8 mouse cellular contexts compared by ENCODE assay signal in the genomic region with DNA sequence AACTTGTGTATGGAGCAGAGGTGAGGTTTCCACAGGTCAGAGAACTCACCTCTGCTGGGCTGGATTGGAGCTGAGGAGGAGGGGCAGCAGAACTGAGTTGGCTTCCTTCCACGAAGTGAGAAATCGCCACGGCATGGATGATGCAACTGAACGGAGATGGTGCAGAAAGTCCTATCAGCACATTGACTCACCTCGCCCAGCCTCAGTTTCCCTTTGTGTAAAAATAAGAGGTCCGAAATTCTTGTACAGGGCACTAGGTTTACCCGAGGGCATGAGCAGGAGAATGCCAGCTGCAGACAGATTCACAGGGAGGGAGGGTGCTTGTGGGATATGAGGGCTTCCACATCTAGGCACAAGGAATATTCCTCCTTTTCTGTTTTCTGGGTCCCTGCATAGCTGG.
DNase-seq lines count a peak whose midpoint lies in the region; ATAC-seq lines count a peak whose summit lies in the region.

No protein-coding gene starts in this region.

- WGBS in neural tube, embryonic 11.5 days = 60% methylated on average over 7 of the region's 7 CpGs
- 60% methylated on average over 7 of the region's 7 CpGs for WGBS in limb, embryonic 10.5 days
- 41% methylated on average over 7 of the region's 7 CpGs for WGBS in stomach, embryonic 15.5 days

- H3K27ac ChIP-seq in neural tube, embryonic 11.5 days (ENCODE audit: low read depth, low read length) = no peak overlapping the region
- H3K27ac ChIP-seq in limb, embryonic 10.5 days = peak overlapping the region; percentile 87; the same call in 1 of the 2 replicates
- peak overlapping the region; percentile 96; the same call in 1 of the 2 replicates for H3K27ac ChIP-seq in stomach, embryonic 15.5 days

- ATAC-seq in neural tube, embryonic 11.5 days (ENCODE audit: insufficient read depth, low FRiP score, low TSS enrichment) = peak; percentile 37
- no peak for ATAC-seq in stomach, embryonic 15.5 days (ENCODE audit: insufficient read depth, low FRiP score, low read depth)

- peak overlapping the region; percentile 83; the same call in 1 of the 2 replicates for H3K4me2 ChIP-seq in neural tube, embryonic 11.5 days (ENCODE audit: low read depth)
- no peak overlapping the region for H3K4me2 ChIP-seq in stomach, embryonic 15.5 days

- H3K4me3 ChIP-seq in neural tube, embryonic 11.5 days (ENCODE audit: low read depth, low read length) = no peak overlapping the region
- no peak overlapping the region for H3K4me3 ChIP-seq in limb, embryonic 10.5 days
- H3K4me3 ChIP-seq in stomach, embryonic 15.5 days (replicated peaks) = no peak overlapping the region

- no peak overlapping the region for H3K9ac ChIP-seq in neural tube, embryonic 11.5 days (ENCODE audit: low read length)
- H3K9ac ChIP-seq in stomach, embryonic 15.5 days = no peak overlapping the region

- no peaks in the 10 kb centered on the region for H3K9me3 ChIP-seq in neural tube, embryonic 11.5 days (ENCODE audit: control insufficient read depth, low read length)
- no peaks in the 10 kb centered on the region for H3K9me3 ChIP-seq in limb, embryonic 10.5 days (replicated peaks)
- H3K9me3 ChIP-seq in stomach, embryonic 15.5 days = no peaks in the 10 kb centered on the region

- peak; percentile 32 for DNase-seq in adrenal gland, adult 2 months
- no peak for DNase-seq in adrenal gland, postnatal 4 days (ENCODE audit: low spot score in 2 of 2)
- DNase-seq in neural tube, embryonic 11.5 days (ENCODE audit: low spot score) = no peak
- DNase-seq in neural tube, embryonic 10.5 days (ENCODE audit: extremely low spot score, low spot score) = no peak
- DNase-seq in limb, embryonic 10.5 days (ENCODE audit: low spot score) = no peak
- no peak for DNase-seq in frontal cortex, postnatal 25 days (ENCODE audit: low spot score in 2 of 2)
- DNase-seq in layer of hippocampus, postnatal 36 days = no peak

- H3K36me3 ChIP-seq in neural tube, embryonic 11.5 days (ENCODE audit: control insufficient read depth, insufficient read depth, low read length) = no peaks in the 10 kb centered on the region
- no peaks in the 10 kb centered on the region for H3K36me3 ChIP-seq in limb, embryonic 10.5 days
- no peaks in the 10 kb centered on the region for H3K36me3 ChIP-seq in stomach, embryonic 15.5 days

- peaks cover 7% of the 10 kb centered on the region for H3K4me1 ChIP-seq in neural tube, embryonic 11.5 days (ENCODE audit: control insufficient read depth, insufficient read depth, low read length)
- H3K4me1 ChIP-seq in limb, embryonic 10.5 days = peaks cover 23% of the 10 kb centered on the region
- H3K4me1 ChIP-seq in stomach, embryonic 15.5 days = peaks cover 10% of the 10 kb centered on the region

- peaks cover 7% of the 10 kb centered on the region for H3K27me3 ChIP-seq in neural tube, embryonic 11.5 days (ENCODE audit: control insufficient read depth, insufficient read depth, low read length)
- peaks cover 46% of the 10 kb centered on the region for H3K27me3 ChIP-seq in limb, embryonic 10.5 days (ENCODE audit: low read depth, poor library complexity, severe bottlenecking)
- H3K27me3 ChIP-seq in stomach, embryonic 15.5 days (replicated peaks) = no peaks in the 10 kb centered on the region
